Mouse (Mus musculus) forebrain, embryonic 14.5 days (tissue): ENCODE measurements around the gene Brsk1. TPM values are rescaled to one million over a fixed set of nuclear protein-coding genes. Genes with fewer than 3 reads are reported as not detected.

Source experiments
- ATAC-seq: fragments of 200-750 bp; cut with Nextera tagmentation; 2 replicates; pipeline ENCODE4 v1.8.0; 2017; ENCODE audit warnings: mild to moderate bottlenecking, moderate library complexity
- DNase-seq: peaks from one replicate; pipeline ENCODE4 v3.0.0-alpha.2; 2015; ENCODE audit warnings: low spot score
- H3K27ac ChIP-seq: fragments of 300-500 bp; sonication (generic); 2 replicates; pipeline ENCODE4 v1.5.1; 2014; ENCODE audit warnings: low read depth, mild to moderate bottlenecking, control low read depth, low read length, moderate library complexity
- H3K27me3 ChIP-seq: fragments of 300-500 bp; sonication (generic); replicated peaks from 2 replicates; pipeline ENCODE4 v1.6.1; 2014; ENCODE audit warnings: low read length, control low read depth, mixed read lengths; ENCODE audit not compliant: control insufficient read depth, insufficient read depth
- H3K36me3 ChIP-seq: fragments of 300-500 bp; sonication (generic); 2 replicates; pipeline ENCODE4 v1.6.1; 2014; ENCODE audit warnings: low read length, control low read depth; ENCODE audit not compliant: control insufficient read depth, insufficient read depth
- H3K4me1 ChIP-seq: fragments of 300-500 bp; sonication (generic); 2 replicates; pipeline ENCODE4 v1.6.1; 2014; ENCODE audit warnings: antibody characterized with exemption, low read length, control low read depth; ENCODE audit not compliant: control insufficient read depth, insufficient read depth
- H3K4me2 ChIP-seq: fragments of 300-500 bp; sonication (generic); 2 replicates; pipeline ENCODE4 v1.6.1; 2014; ENCODE audit warnings: mild to moderate bottlenecking, control low read depth, low read length
- H3K4me3 ChIP-seq: fragments of 300-500 bp; sonication (generic); 2 replicates; pipeline ENCODE4 v1.5.1; 2014; ENCODE audit warnings: low read depth, low read length, control low read depth
- H3K9ac ChIP-seq: fragments of 300-500 bp; sonication (generic); 2 replicates; pipeline ENCODE4 v1.6.1; 2014; ENCODE audit warnings: mild to moderate bottlenecking, low read length, control low read depth, moderate library complexity
- H3K9me3 ChIP-seq: fragments of 300-500 bp; sonication (generic); replicated peaks from 2 replicates; pipeline ENCODE4 v1.6.1; 2016; ENCODE audit warnings: low read length, control low read depth, mixed read lengths; ENCODE audit not compliant: control insufficient read depth
- WGBS: fragments of 180-500 bp; shearing (Covaris S2); extraction: QIAGEN DNeasy Blood & Tissue Kit; methylation state at CpG from one replicate; pipeline ENCODE4 v1.1.7; 2014; 5-methylcytosine and 5-hydroxymethylcytosine counted together
- polyA plus RNA-seq: library from polyadenylated mRNA; unstranded; fragments of >200 nt; fragmentation: Nextera tagmentation; extraction: Ambion mirVana; gene quantifications from 2 replicates; pipeline ENCODE4 v1.2.1, GENCODE M21; 2014

Brsk1 gene
- polyA plus RNA-seq, 1 experiment from 2014 or later: 8.0 TPM

GRCm38 (mm10) chr7:4658912-4659551 lies 31.4 kb upstream of the Brsk1 start, which contains the start of gene Ppp6r1:
Gene Ppp6r1 (minus strand): TSS chr7:4659019.
- no peaks in the 10 kb centered on the region for H3K9me3 ChIP-seq
- H3K27ac ChIP-seq: peak within 1 kb of the TSS; percentile 97
- H3K9ac ChIP-seq: peak within 1 kb of the TSS; percentile 93
- H3K27me3 ChIP-seq: no peaks in the 10 kb centered on the region
- peak within 1 kb of the TSS; percentile 92 for H3K4me2 ChIP-seq
- peaks cover 29% of the 10 kb centered on the region for H3K4me1 ChIP-seq
- H3K36me3 ChIP-seq: peaks cover 17% of the 10 kb centered on the region; the same call in 1 of the 2 replicates
- peak within 1 kb of the TSS; percentile 80 for H3K4me3 ChIP-seq
- WGBS: under 1% methylated on average over 54 of the region's 54 CpGs
- DNase-seq (peak; percentile 99), ATAC-seq (peak; percentile 96)

GRCm38 (mm10) chr7:4659911-4660443 lies 30.4 kb upstream of the Brsk1 start:
- H3K27me3 ChIP-seq: no peaks in the 10 kb centered on the region
- peaks cover 22% of the 10 kb centered on the region for H3K36me3 ChIP-seq
- H3K4me2 ChIP-seq: peak overlapping the region; percentile 79
- 41% methylated on average over 3 of the region's 3 CpGs for WGBS
- H3K4me1 ChIP-seq: peaks cover 29% of the 10 kb centered on the region
- no peaks in the 10 kb centered on the region for H3K9me3 ChIP-seq
- DNase-seq (peak; percentile 54), ATAC-seq (no peak)
- peak overlapping the region; percentile 79 for H3K9ac ChIP-seq
- H3K27ac ChIP-seq: peak overlapping the region; percentile 97
- H3K4me3 ChIP-seq: peak overlapping the region; percentile 80

GRCm38 (mm10) chr7:4663179-4663578 lies 27.2 kb upstream of the Brsk1 start:
- WGBS: 65% methylated on average over 8 of the region's 8 CpGs
- H3K9ac ChIP-seq: no peak overlapping the region
- no peak overlapping the region for H3K4me3 ChIP-seq
- H3K27ac ChIP-seq: no peak overlapping the region
- ATAC-seq: no peak
- H3K36me3 ChIP-seq: peaks cover 38% of the 10 kb centered on the region
- no peaks in the 10 kb centered on the region for H3K27me3 ChIP-seq
- DNase-seq: no peak
- H3K9me3 ChIP-seq: no peaks in the 10 kb centered on the region
- H3K4me1 ChIP-seq: peaks cover 8% of the 10 kb centered on the region
- no peak overlapping the region for H3K4me2 ChIP-seq

GRCm38 (mm10) chr7:4663742-4664141 lies 26.7 kb upstream of the Brsk1 start:
- Histone ChIP-seq H3K36me3 (peaks cover 43% of the 10 kb centered on the region), H3K4me2 (no peak overlapping the region), H3K27me3 (no peaks in the 10 kb centered on the region), H3K4me1 (peaks cover 8% of the 10 kb centered on the region), H3K4me3 (no peak overlapping the region), H3K27ac (no peak overlapping the region), H3K9ac (no peak overlapping the region), H3K9me3 (no peaks in the 10 kb centered on the region)
- no peak for ATAC-seq
- no peak for DNase-seq
- 91% methylated on average over 2 of the region's 2 CpGs for WGBS

GRCm38 (mm10) chr7:4666871-4667270 lies 23.5 kb upstream of the Brsk1 start:
- H3K36me3 ChIP-seq: peaks cover 66% of the 10 kb centered on the region
- no peaks in the 10 kb centered on the region for H3K9me3 ChIP-seq
- no peak overlapping the region for H3K27ac ChIP-seq
- H3K27me3 ChIP-seq: no peaks in the 10 kb centered on the region
- H3K4me3 ChIP-seq: no peak overlapping the region
- no peaks in the 10 kb centered on the region for H3K4me1 ChIP-seq
- no peak overlapping the region for H3K4me2 ChIP-seq
- DNase-seq (no peak), ATAC-seq (no peak)
- 97% methylated on average over 5 of the region's 5 CpGs for WGBS
- H3K9ac ChIP-seq: no peak overlapping the region

GRCm38 (mm10) chr7:4668506-4668905 lies 21.9 kb upstream of the Brsk1 start:
- Histone ChIP-seq H3K4me3 (no peak overlapping the region), H3K9me3 (no peaks in the 10 kb centered on the region), H3K4me2 (no peak overlapping the region), H3K9ac (no peak overlapping the region), H3K36me3 (peaks cover 64% of the 10 kb centered on the region), H3K27me3 (no peaks in the 10 kb centered on the region), H3K4me1 (no peaks in the 10 kb centered on the region), H3K27ac (no peak overlapping the region)
- no peak for DNase-seq
- ATAC-seq: no peak
- WGBS: 96% methylated on average over 8 of the region's 8 CpGs

GRCm38 (mm10) chr7:4669156-4669555 lies 21.2 kb upstream of the Brsk1 start:
- DNase-seq (no peak), ATAC-seq (no peak)
- Histone ChIP-seq H3K9me3 (no peaks in the 10 kb centered on the region), H3K27me3 (no peaks in the 10 kb centered on the region), H3K36me3 (peaks cover 66% of the 10 kb centered on the region), H3K4me2 (no peak overlapping the region), H3K27ac (no peak overlapping the region), H3K4me1 (no peaks in the 10 kb centered on the region), H3K9ac (no peak overlapping the region), H3K4me3 (no peak overlapping the region)
- WGBS: 94% methylated on average over 9 of the region's 9 CpGs

- Histone ChIP-seq H3K4me3 (no peak overlapping the region), H3K4me2 (no peak overlapping the region), H3K27ac (no peak overlapping the region), H3K36me3 (peaks cover 72% of the 10 kb centered on the region), H3K9ac (no peak overlapping the region), H3K9me3 (no peaks in the 10 kb centered on the region), H3K27me3 (no peaks in the 10 kb centered on the region), H3K4me1 (no peaks in the 10 kb centered on the region)
- no peak for DNase-seq
- ATAC-seq: no peak
- WGBS: 93% methylated on average over 8 of the region's 8 CpGs
These were observed 19.6 kb upstream of the Brsk1 start for GRCm38 (mm10) chr7:4670655-4671255.

GRCm38 (mm10) chr7:4671956-4672355 lies 18.4 kb upstream of the Brsk1 start:
- WGBS: 85% methylated on average over 4 of the region's 4 CpGs
- no peak for ATAC-seq
- Histone ChIP-seq H3K27me3 (no peaks in the 10 kb centered on the region), H3K9me3 (no peaks in the 10 kb centered on the region), H3K36me3 (peaks cover 71% of the 10 kb centered on the region), H3K27ac (no peak overlapping the region), H3K4me1 (no peaks in the 10 kb centered on the region), H3K4me3 (no peak overlapping the region), H3K4me2 (no peak overlapping the region), H3K9ac (no peak overlapping the region)
- DNase-seq: no peak
